Mouse (Mus musculus): ENCODE data around the gene Arhgdib. TPM values are rescaled to one million over a fixed set of nuclear protein-coding genes. Genes with fewer than 3 reads are reported as not detected.

Gene Arhgdib
- total RNA-seq, 1 experiment, result 20.9 TPM

GRCm38 (mm10) chr6:136930677-136931076 lies 11.0 kb downstream of the Arhgdib start:
- H3K36me3 ChIP-seq (ENCODE audit: control insufficient read depth, insufficient read depth, low read length, poor library complexity, severe bottlenecking), result no peaks in the 10 kb centered on the region
- H3K27ac ChIP-seq (ENCODE audit: insufficient read depth, low read depth, low read length, poor library complexity, severe bottlenecking), result no peak overlapping the region
- no peak for DNase-seq (ENCODE audit: low read depth, low spot score)
- TF ChIP-seq ZC3H11A (IDR thresholded peaks at IDR 0.05; ENCODE audit: borderline replicate concordance, low read depth, low read length) (no peak), MAFK (IDR thresholded peaks at IDR 0.05; ENCODE audit: insufficient read depth, low read depth, low read length) (no peak)
- H3K4me3 ChIP-seq (ENCODE audit: insufficient read depth in 1 of 2, low read depth in 1 of 2, low read length in 2 of 2, poor library complexity in 1 of 2, severe bottlenecking in 1 of 2), result no peak overlapping the region
- H3K4me1 ChIP-seq (ENCODE audit: control insufficient read depth in 2 of 2, insufficient read depth in 2 of 2, low read length in 2 of 2, poor library complexity in 1 of 2), result peaks cover 0 to 6% of the 10 kb centered on the region in 2 experiments; a peak in 1 of 4 replicates
- H3K9ac ChIP-seq (ENCODE audit: insufficient read depth, low read depth, low read length, poor library complexity, severe bottlenecking), result no peak overlapping the region
- no peaks in the 10 kb centered on the region for H3K9me3 ChIP-seq (ENCODE audit: control insufficient read depth, insufficient read depth, low read depth, low read length)
- in situ Hi-C loops (cut with MboI; ENCODE audit: low sequenced_read_pairs in 2 of 2, unreplicated experiment in 2 of 2), result no loop called here

DNA sequence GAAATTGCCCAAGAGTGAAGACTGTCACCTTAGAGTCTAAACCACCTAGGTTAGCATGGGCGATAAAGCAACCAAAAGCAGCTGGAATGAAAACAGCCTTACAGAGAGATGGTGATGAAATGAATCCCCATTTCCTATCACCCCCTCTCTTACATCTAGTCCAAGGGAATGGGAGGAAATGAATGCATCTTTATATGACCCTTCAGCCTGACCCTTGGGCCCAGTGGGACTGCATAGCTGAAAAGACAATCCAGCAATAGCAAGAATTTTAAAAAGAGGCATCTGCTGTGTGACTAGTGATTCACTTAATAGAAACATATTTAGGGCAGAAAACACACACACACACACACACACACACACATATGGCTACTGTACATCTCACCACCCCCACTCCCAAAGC lies 14.1 kb downstream of the Arhgdib start:
- Histone ChIP-seq H3K4me1 (ENCODE audit: control insufficient read depth in 2 of 2, insufficient read depth in 2 of 2, low read length in 2 of 2, poor library complexity in 1 of 2) (peaks cover 0 to 6% of the 10 kb centered on the region in 2 experiments; a peak in 1 of 4 replicates), H3K9me3 (ENCODE audit: control insufficient read depth, insufficient read depth, low read depth, low read length) (no peaks in the 10 kb centered on the region), H3K9ac (ENCODE audit: insufficient read depth, low read depth, low read length, poor library complexity, severe bottlenecking) (no peak overlapping the region), H3K36me3 (ENCODE audit: control insufficient read depth, insufficient read depth, low read length, poor library complexity, severe bottlenecking) (no peaks in the 10 kb centered on the region), H3K4me3 (ENCODE audit: insufficient read depth in 1 of 2, low read depth in 1 of 2, low read length in 2 of 2, poor library complexity in 1 of 2, severe bottlenecking in 1 of 2) (no peak overlapping the region), H3K27ac (ENCODE audit: insufficient read depth, low read depth, low read length, poor library complexity, severe bottlenecking) (no peak overlapping the region)
- TF ChIP-seq ZC3H11A (IDR thresholded peaks at IDR 0.05; ENCODE audit: borderline replicate concordance, low read depth, low read length), result no peak
- no peak for TF ChIP-seq MAFK (IDR thresholded peaks at IDR 0.05; ENCODE audit: insufficient read depth, low read depth, low read length)
- no peak for TF ChIP-seq HCFC1 (IDR thresholded peaks at IDR 0.05; ENCODE audit: borderline replicate concordance, insufficient read depth, low read length)
- TF ChIP-seq ZNF384 (IDR thresholded peaks at IDR 0.05; ENCODE audit: low read depth, low read length), result no peak
- no peak for TF ChIP-seq CHD2 (IDR thresholded peaks at IDR 0.05; ENCODE audit: low read depth, low read length)
- in situ Hi-C loops (cut with MboI; ENCODE audit: low sequenced_read_pairs in 2 of 2, unreplicated experiment in 2 of 2), result no loop called here
- DNase-seq (ENCODE audit: low read depth, low spot score), result no peak

DNA sequence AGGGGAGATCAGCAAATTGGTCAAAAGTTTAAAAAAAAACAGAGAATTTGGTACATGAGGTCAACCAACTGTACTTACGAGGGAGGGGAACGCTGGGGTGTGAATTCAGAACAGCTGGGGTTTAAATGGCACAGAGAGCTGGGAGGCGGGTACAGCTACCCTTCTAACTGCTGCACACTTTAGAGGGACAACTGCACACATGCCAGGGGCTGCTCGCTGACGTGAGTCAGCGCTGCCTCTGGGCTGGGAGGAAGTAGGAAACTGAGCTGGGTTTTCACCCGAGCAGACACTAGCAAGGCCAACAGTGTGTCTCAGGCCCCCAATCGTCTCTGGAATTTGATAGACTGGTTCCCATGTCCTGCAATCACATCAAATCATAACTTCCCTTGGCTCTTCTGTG lies 16.6 kb downstream of the Arhgdib start:
- H3K4me3 ChIP-seq (ENCODE audit: insufficient read depth in 1 of 2, low read depth in 1 of 2, low read length in 2 of 2, poor library complexity in 1 of 2, severe bottlenecking in 1 of 2), result no peak overlapping the region
- H3K9me3 ChIP-seq (ENCODE audit: control insufficient read depth, insufficient read depth, low read depth, low read length), result no peaks in the 10 kb centered on the region
- H3K4me1 ChIP-seq (ENCODE audit: control insufficient read depth in 2 of 2, insufficient read depth in 2 of 2, low read length in 2 of 2, poor library complexity in 1 of 2), result 0 out of 4 replicates have a peak, but pooled peaks cover 0 to 2% of the 10 kb centered on the region in 2 experiments
- no peaks in the 10 kb centered on the region for H3K36me3 ChIP-seq (ENCODE audit: control insufficient read depth, insufficient read depth, low read length, poor library complexity, severe bottlenecking)
- H3K27ac ChIP-seq (ENCODE audit: insufficient read depth, low read depth, low read length, poor library complexity, severe bottlenecking), result no peak overlapping the region
- no peak overlapping the region for H3K9ac ChIP-seq (ENCODE audit: insufficient read depth, low read depth, low read length, poor library complexity, severe bottlenecking)
- DNase-seq (ENCODE audit: low read depth, low spot score), result no peak
- in situ Hi-C loops (cut with MboI; ENCODE audit: low sequenced_read_pairs in 2 of 2, unreplicated experiment in 2 of 2), result no loop called here
- TF ChIP-seq ZNF384 (IDR thresholded peaks at IDR 0.05; ENCODE audit: low read depth, low read length), result no peak
- no peak for TF ChIP-seq CHD2 (IDR thresholded peaks at IDR 0.05; ENCODE audit: low read depth, low read length)
- no peak for TF ChIP-seq HCFC1 (IDR thresholded peaks at IDR 0.05; ENCODE audit: borderline replicate concordance, insufficient read depth, low read length)
- no peak for TF ChIP-seq MAFK (IDR thresholded peaks at IDR 0.05; ENCODE audit: insufficient read depth, low read depth, low read length)
- no peak for TF ChIP-seq ZC3H11A (IDR thresholded peaks at IDR 0.05; ENCODE audit: borderline replicate concordance, low read depth, low read length)

GRCm38 (mm10) chr6:136923532-136923931 lies 18.2 kb downstream of the Arhgdib start, which contains the start of gene Pde6h:
TSS of gene Pde6h (plus strand) at chr6:136923832.
- Histone ChIP-seq H3K9ac (ENCODE audit: insufficient read depth, low read depth, low read length, poor library complexity, severe bottlenecking) (no peak within 1 kb of the TSS), H3K9me3 (ENCODE audit: control insufficient read depth, insufficient read depth, low read depth, low read length) (no peaks in the 10 kb centered on the region), H3K4me1 (ENCODE audit: control insufficient read depth in 2 of 2, insufficient read depth in 2 of 2, low read length in 2 of 2, poor library complexity in 1 of 2) (no peaks in the 10 kb centered on the region), H3K36me3 (ENCODE audit: control insufficient read depth, insufficient read depth, low read length, poor library complexity, severe bottlenecking) (no peaks in the 10 kb centered on the region), H3K27ac (ENCODE audit: insufficient read depth, low read depth, low read length, poor library complexity, severe bottlenecking) (peak within 1 kb of the TSS; percentile 5; the same call in 1 of the 2 replicates), H3K4me3 (ENCODE audit: insufficient read depth in 1 of 2, low read depth in 1 of 2, low read length in 2 of 2, poor library complexity in 1 of 2, severe bottlenecking in 1 of 2) (no peak within 1 kb of the TSS)
- no peak for DNase-seq (ENCODE audit: low read depth, low spot score)
- in situ Hi-C loops (cut with MboI; ENCODE audit: low sequenced_read_pairs in 2 of 2, unreplicated experiment in 2 of 2), result no loop called here
- TF ChIP-seq HCFC1 (IDR thresholded peaks at IDR 0.05; ENCODE audit: borderline replicate concordance, insufficient read depth, low read length) (no peak), MAFK (IDR thresholded peaks at IDR 0.05; ENCODE audit: insufficient read depth, low read depth, low read length) (no peak), CHD2 (IDR thresholded peaks at IDR 0.05; ENCODE audit: low read depth, low read length) (no peak), ZNF384 (IDR thresholded peaks at IDR 0.05; ENCODE audit: low read depth, low read length) (no peak), ZC3H11A (IDR thresholded peaks at IDR 0.05; ENCODE audit: borderline replicate concordance, low read depth, low read length) (no peak)

DNA sequence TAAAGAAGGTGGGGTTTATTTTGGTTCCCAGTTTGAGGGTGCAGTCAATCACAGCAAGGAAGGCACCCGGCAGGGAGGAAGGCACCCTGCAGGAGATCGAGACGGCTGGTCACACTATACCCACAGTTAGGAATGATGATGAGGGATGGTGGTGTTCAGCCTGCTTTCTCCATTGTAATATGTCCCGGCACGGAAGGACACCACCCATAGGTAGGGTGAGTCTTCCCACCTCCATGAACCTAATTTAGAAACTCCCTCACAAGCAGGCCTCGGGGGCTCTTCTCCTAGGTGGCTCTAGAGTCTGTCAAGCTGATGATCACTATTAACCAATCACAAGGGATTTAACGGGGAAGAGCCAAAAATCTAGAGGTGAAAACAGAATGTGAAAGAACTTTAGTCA lies 18.8 kb downstream of the Arhgdib start:
- H3K9me3 ChIP-seq (ENCODE audit: control insufficient read depth, insufficient read depth, low read depth, low read length), result no peaks in the 10 kb centered on the region
- H3K27ac ChIP-seq (ENCODE audit: insufficient read depth, low read depth, low read length, poor library complexity, severe bottlenecking), result no peak overlapping the region
- H3K9ac ChIP-seq (ENCODE audit: insufficient read depth, low read depth, low read length, poor library complexity, severe bottlenecking), result no peak overlapping the region
- no peaks in the 10 kb centered on the region for H3K36me3 ChIP-seq (ENCODE audit: control insufficient read depth, insufficient read depth, low read length, poor library complexity, severe bottlenecking)
- DNase-seq (ENCODE audit: low read depth, low spot score), result no peak
- no peak for TF ChIP-seq CHD2 (IDR thresholded peaks at IDR 0.05; ENCODE audit: low read depth, low read length)
- no peak for TF ChIP-seq ZNF384 (IDR thresholded peaks at IDR 0.05; ENCODE audit: low read depth, low read length)
- TF ChIP-seq MAFK (IDR thresholded peaks at IDR 0.05; ENCODE audit: insufficient read depth, low read depth, low read length), result no peak
- no peak for TF ChIP-seq ZC3H11A (IDR thresholded peaks at IDR 0.05; ENCODE audit: borderline replicate concordance, low read depth, low read length)
- no peak for TF ChIP-seq HCFC1 (IDR thresholded peaks at IDR 0.05; ENCODE audit: borderline replicate concordance, insufficient read depth, low read length)
- no peaks in the 10 kb centered on the region for H3K4me1 ChIP-seq (ENCODE audit: control insufficient read depth in 2 of 2, insufficient read depth in 2 of 2, low read length in 2 of 2, poor library complexity in 1 of 2)
- in situ Hi-C loops (cut with MboI; ENCODE audit: low sequenced_read_pairs in 2 of 2, unreplicated experiment in 2 of 2), result no loop called here
- no peak overlapping the region for H3K4me3 ChIP-seq (ENCODE audit: insufficient read depth in 1 of 2, low read depth in 1 of 2, low read length in 2 of 2, poor library complexity in 1 of 2, severe bottlenecking in 1 of 2)

All from ES-E14 (cell line).